Mouse (Mus musculus): Measurements from ENCODE around the gene Rps12-ps3.
A peak's percentile ranks its signal among the peaks of the same experiment; 100 is the strongest.

The Rps12-ps3 gene

DNA sequence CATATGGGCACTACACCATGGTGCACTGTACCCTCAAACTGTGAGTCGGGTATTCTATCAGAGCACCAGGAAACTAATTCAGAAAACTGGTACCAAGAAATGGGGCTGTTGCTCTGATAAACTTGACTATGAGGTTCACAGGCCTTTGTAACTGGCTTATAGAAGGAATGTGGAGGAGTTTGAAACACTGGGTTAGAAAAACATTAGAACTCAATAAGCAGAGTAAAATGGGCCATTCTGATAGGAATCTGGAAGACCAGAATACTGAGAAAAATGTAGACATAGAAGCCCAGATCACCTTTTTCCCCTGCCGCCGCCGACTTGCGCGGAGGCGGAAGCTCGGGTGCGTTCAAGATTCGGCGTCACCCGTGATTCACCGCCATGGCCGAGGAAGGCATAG is at the start of gene Rps12-ps3:
Gene Rps12-ps3 (plus strand): TSS at position 301 of the 400 bp plus-strand sequence.
- no peak for DNase-seq (ENCODE audit: low spot score in 2 of 2)

- DNase-seq (ENCODE audit: low spot score in 2 of 2): no peak
Measured at GRCm38 (mm10) chr19:59273190-59273589, 48.9 kb upstream of the Rps12-ps3 start.

GRCm38 (mm10) chr19:59276354-59276753 is 45.7 kb upstream of the Rps12-ps3 start:
- no peak for DNase-seq (ENCODE audit: low spot score in 2 of 2)

DNA sequence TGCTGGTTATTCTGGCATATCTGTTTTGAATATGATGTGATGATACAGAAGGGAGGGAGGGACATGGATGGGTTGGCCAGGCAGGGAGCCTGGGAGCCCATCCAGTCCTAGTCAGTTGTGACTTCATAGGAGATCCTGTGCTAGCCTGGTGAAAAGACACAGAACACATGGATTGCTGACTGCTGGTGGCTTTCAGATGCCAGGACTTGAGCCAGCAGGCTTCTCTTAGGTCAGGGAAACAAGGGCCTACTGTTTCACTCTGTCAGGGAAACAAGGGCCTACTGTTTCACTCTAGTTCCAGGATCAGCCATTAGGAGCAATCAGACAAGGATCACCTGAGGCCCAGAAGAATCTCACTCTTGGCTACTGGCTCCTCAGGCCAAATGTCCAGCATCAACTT is 41.2 kb upstream of the Rps12-ps3 start:
- DNase-seq (ENCODE audit: low spot score in 2 of 2): no peak

DNA sequence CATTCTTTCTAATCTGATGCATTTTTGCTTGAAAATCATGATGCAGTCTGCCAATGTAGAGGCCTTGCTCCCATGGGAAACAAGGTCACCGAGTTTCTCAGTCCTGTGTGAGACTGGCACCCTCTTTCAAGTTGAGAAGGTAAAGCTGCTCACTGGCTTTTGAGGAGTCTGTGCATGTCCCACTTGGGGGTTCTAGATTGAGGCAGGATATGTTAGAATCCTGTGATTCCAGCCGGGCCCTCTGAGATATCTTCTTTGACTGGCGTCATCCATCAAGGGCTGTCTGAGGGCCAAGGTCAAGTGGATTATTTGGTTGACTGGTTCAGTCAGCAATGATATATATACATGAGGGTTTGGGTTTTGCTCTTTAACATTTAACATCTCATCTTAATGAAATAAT is 40.1 kb upstream of the Rps12-ps3 start:
- DNase-seq (ENCODE audit: low spot score in 2 of 2): no peak

GRCm38 (mm10) chr19:59289042-59289441 is 33.0 kb upstream of the Rps12-ps3 start:
- no peak for DNase-seq (ENCODE audit: low spot score in 2 of 2)

- peak; percentile 4 to 9 for DNase-seq (ENCODE audit: low spot score in 2 of 2)
Measured at GRCm38 (mm10) chr19:59289811-59290210, 32.3 kb upstream of the Rps12-ps3 start.

DNA sequence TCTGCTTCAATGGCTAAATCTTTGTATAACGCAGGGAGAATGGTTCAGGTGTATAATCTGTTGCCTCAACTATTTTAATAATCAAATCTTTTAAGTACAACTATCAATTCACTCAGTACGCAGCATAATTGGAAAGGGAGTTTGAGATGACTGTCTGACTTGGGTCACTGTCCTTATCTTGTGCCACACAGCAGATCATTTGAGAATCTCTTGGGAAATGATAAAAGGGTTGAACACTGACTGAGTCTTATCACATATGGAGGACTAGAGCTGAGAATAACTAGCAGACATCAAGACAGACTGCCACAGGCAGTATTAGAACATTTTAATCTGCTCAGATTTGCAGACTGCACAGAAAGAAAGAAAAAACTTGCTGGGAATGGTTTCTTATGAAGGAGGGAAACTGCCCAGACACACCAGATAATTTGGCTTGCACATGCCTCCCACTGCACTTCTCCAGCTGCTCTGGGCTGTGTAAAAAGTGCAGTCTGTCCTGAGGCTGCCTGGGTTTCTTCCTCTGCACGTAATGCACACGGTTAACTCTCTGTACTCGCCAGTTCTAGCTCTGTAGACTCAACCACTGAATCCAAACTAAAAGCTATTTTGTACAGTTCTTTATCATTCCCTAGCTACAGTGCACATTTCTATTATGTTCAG is 29.8 kb upstream of the Rps12-ps3 start:
- DNase-seq (ENCODE audit: low spot score in 2 of 2): no peak

DNA sequence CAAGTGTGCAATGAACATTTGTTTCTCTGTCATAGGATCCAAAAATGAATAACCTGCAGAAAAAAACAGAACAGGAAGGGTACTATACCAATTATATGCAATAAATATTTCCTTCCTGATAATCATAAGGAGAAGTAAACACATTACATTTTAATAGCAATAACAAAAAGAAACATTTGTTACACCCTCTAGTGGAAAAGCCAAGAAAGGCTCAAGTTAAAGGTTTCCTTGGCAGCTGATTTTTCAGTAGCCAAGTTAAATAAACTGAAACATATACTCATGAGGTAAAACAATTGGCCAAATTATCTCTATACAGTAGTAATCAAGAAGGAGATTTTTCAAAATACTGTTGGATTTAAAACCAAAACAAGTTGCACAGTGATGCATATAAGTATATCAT is 6.8 kb upstream of the Rps12-ps3 start:
- no peak for DNase-seq (ENCODE audit: low spot score in 2 of 2)

GRCm38 (mm10) chr19:59316571-59316970 is 5.5 kb upstream of the Rps12-ps3 start:
- no peak for DNase-seq (ENCODE audit: low spot score in 2 of 2)

DNA sequence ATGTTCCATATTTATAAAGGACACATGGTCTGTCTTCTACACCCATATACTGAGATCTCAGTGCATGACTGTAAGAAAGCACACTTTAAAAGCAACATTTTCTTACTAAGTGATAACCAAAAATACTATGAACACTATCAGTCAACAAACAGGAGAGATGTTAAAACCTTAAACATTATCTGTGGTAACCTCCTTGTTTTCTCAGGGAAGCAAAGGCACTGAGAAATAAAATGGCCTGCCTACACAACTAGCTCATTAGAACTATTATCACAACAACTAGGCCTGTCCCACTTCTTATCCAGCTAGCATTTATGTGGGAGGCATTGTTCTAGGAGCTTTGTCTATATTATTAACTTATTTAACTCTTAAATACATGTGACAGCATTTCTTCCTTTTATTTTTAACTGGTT is 8.7 kb downstream of the Rps12-ps3 start:
- DNase-seq (ENCODE audit: low spot score in 2 of 2): no peak

DNA sequence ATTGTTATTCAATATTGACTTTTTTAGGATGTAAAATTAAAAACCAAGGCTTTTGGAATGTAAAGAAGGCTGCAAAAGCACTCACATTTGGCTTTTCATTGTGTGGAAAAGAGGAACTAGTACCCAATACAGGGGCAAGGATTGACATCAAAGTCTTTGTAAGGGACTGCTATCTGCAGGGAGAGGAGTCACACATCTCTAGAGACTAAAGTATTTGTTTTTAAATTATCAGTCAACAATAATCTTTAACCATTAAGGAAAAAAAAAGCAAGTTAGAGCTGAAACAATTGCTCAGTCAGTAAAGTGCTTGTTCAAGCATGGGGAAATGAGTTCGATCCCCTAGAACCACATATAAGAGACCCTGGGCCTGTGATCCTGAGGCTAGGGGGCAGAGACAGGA is 14.6 kb downstream of the Rps12-ps3 start:
- no peak for DNase-seq (ENCODE audit: low spot score in 2 of 2)

DNA sequence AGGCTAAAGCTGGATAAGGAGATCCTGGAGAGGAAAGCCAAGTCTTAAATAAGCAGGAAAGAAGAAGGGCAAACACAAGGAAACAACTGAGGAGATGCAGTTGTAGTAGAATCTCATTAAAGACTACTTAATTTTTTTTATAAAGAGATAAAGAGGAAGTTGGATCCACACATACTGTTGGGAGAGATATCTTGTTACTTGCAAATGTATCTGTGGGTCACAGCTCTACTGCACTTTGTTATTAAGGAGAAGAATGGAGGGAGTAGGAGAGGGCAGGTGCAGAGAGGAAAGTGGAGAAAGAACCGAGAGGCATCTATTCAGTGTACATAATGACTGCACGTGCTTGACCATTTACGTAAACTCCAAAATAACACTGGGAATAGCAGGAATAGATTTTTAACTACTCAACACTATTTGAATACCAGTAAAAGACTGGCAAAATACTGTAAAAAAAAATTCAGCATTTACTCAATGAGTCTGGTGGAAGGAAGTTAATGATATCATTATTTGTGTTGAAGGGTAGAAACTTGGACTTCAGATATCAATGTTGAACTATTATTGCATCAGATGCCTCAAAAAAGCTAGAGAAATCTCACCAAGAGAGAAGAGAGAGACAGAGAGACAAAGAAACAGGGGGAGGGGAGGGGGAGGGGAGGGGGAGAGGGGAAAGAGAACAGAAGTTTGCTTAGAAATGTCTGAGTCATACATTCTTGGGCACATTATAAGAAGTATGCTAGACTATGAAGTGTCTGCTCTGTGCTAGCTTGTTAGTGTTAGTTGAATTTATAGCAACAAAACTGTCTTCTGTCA is 16.0 kb downstream of the Rps12-ps3 start:
- DNase-seq (ENCODE audit: low spot score in 2 of 2): no peak

DNA sequence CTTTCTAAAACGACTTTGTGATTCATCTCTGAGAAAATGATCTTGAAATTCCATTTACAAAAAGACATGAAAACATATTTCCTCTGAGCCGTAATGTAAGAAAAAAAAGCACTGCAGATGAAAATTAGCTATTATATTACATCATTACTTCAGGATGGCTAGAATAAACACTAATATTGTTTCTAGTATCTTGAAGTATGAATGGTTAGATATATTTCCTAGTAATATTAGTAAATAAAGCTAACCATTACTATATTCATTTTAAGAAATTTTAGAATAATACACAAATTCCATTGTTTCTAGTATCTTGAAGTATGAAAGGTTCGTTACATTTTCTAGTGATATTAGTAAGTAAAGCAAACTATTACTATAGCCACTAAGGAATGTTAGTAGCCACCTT is 17.8 kb downstream of the Rps12-ps3 start:
- DNase-seq (ENCODE audit: low spot score in 2 of 2): no peak

- no peak for DNase-seq (ENCODE audit: low spot score in 2 of 2)
Measured at GRCm38 (mm10) chr19:59342964-59343363, 20.9 kb downstream of the Rps12-ps3 start.

DNA sequence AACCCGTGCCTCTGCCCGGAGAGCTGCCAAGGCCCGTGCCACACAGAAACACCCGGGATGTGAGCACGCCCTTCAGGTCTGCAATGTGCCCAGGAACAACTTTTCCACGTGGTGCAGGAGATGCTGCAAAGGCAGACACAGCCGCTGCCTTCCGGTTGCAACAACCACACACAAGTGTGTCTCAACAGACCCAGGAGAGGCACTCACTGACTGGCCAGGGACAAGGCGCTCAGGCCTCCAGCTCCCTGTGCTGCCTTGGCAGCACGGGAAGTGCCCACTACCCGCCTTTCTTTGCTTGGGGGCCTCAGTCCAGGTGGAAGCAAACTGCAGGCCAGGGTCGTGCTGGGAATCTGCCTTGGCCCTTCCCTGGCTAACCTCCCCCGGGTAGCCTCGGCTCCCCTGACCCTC is 22.2 kb downstream of the Rps12-ps3 start:
- peak in 1 of 2 experiments; percentile 28 for DNase-seq (ENCODE audit: low spot score in 2 of 2)

- DNase-seq (ENCODE audit: low spot score in 2 of 2): peak; percentile 31 to 56
Measured at GRCm38 (mm10) chr19:59345081-59345657, 23.1 kb downstream of the Rps12-ps3 start.

DNA sequence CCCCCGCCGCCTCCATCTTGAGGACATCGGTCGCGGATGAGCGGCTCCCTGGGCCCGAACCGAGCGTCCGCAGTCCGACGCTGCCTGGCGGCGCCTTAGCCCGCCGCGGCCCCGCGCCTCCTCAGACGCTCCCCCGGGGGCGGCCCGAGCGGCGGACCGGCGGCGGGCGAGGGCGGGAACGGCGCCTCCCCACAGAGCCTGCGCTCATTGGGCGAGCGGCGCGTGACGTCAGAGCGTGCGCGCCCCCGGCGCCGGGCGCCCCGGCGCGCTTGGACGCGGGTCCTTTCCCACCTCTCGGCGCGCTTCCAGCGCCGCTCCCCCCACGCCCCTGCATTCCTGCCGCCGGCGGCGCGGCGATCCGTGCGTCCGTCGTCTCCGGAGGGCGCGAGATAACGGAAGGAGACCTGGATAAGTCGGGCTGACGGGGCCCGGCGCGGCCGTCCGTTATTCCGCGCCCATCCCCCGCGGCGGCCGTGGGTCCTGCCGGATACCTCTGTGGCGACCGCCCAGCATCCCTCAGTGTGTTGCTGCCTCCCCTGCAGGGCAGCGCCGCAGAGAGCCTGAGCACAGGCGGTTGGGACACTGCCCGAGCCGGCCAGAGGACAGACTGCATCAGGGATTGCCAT is 23.7 kb downstream of the Rps12-ps3 start, which contains the start of gene Pdzd8:
Gene Pdzd8 (minus strand): TSS at position 123 of the 626 bp plus-strand sequence.
- DNase-seq (ENCODE audit: low spot score in 2 of 2): peak; percentile 76 to 85

- no peak for DNase-seq (ENCODE audit: low spot score in 2 of 2)
Measured at GRCm38 (mm10) chr19:59346325-59346724, 24.2 kb downstream of the Rps12-ps3 start.

DNA sequence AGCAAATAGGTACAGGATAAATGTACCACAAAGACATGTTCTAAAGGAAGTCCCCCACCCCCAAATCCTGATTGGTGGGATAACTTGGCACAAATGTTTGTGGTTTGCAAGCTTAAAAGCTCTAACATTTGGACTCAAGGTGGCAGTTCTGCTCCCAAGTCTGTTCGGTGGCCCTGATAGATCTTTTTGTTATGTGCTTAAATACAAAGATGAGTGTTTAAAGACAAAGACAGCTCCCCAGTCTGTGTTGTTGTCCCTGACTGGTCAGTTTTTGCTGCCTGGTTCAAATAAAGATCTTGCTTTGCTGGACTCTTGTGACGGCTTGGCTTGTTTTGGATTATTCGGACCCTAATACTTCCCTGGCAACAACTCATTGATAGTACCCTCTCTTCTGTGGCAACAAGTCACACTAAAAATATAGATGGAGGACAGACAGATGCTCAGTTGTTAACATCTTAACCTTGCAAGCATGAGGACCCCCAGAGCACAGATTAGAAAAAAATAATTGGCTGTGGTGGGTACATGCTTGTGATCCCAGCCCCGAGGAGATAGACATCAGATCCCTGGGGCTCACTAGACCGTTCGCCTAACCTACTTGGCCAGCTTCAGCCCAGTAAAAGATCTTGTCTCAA is 27.4 kb downstream of the Rps12-ps3 start:
- DNase-seq (ENCODE audit: low spot score in 2 of 2): no peak

DNA sequence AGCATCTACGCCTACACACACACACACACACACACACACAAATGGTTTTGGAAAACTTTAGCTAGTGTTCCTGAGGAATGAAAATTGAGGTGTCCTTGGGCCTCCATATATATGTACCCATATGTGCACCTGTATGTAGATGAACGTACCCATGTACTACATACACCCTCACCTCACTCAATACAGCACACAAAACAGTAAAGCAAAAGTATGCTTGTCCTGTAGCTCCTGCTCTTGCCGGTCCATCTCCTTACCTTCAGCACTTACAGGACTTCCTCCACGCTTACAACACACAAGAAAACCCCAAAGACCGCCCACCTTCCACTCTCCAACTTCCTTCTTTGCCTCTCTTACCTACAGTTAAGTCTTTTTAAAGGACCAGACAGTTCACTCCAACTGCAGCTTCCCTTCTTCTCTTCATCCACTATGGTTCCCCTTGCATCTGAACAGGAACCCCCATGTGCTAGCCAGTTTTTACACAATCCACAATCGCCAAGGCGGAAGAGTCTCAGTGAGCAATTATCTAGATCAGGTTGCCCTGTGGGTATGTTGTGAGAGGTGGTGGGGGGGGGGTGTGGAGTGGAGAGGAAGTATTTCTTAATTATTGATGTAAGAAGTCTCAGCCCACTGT is 28.3 kb downstream of the Rps12-ps3 start:
- DNase-seq (ENCODE audit: low spot score in 2 of 2): no peak

All from urinary bladder, adult 18-20 months (tissue).